Mouse (Mus musculus) CH12.LX (cell line): ENCODE measurements around the gene Igf1r. TPM values are rescaled to one million over a fixed set of nuclear protein-coding genes. Genes with fewer than 3 reads are reported as not detected.

ENCODE experiments used
- DNase-seq: peaks from one replicate; pipeline ENCODE4 v3.0.0-alpha.2; 2013; ENCODE audit errors: extremely low read depth
- H3K27ac ChIP-seq: 2 replicates; pipeline ENCODE4 v1.5.1; 2012; ENCODE audit warnings: low read depth, mild to moderate bottlenecking, control low read depth, moderate library complexity; ENCODE audit not compliant: insufficient read depth
- H3K27me3 ChIP-seq: replicated peaks from 2 replicates; pipeline ENCODE3; 2012; ENCODE audit warnings: inconsistent platforms
- H3K36me3 ChIP-seq, 2 experiments: replicated peaks in 1 of 2; 2 replicates each; pipeline versions ENCODE3 to v1.6.1; 2012; ENCODE audit warnings: inconsistent platforms in 1 of 2, low read length in 1 of 2, mild to moderate bottlenecking in 1 of 2, mixed read lengths in 1 of 2, moderate library complexity in 1 of 2; ENCODE audit not compliant: control insufficient read depth in 1 of 2, insufficient read depth in 1 of 2
- H3K4me1 ChIP-seq, 2 experiments: 2 replicates each; pipeline ENCODE4 v1.6.1; 2012; ENCODE audit warnings: inconsistent platforms in 1 of 2, moderate library complexity in 1 of 2; ENCODE audit not compliant: insufficient read depth in 2 of 2, control insufficient read depth in 1 of 2
- H3K4me2 ChIP-seq: 2 replicates; pipeline ENCODE4 v1.6.1; 2012; ENCODE audit warnings: low read depth, mild to moderate bottlenecking, control low read depth; ENCODE audit not compliant: poor library complexity, insufficient read depth, severe bottlenecking
- H3K4me3 ChIP-seq, 3 experiments: fragments of 150-350 bp in 1 of 3; sonication (generic) in 1 of 3; replicated peaks in 1 of 3; 2 replicates each; pipeline versions ENCODE3 to v1.5.1; 2011 to 2012; ENCODE audit warnings: low read depth in 2 of 3, low read length in 2 of 3, mild to moderate bottlenecking in 2 of 3, moderate library complexity in 2 of 3, control low read depth in 1 of 3, improper control_type of control experiment in 1 of 3, inconsistent platforms in 1 of 3, mixed read lengths in 1 of 3; ENCODE audit not compliant: poor library complexity in 1 of 3
- H3K79me2 ChIP-seq: replicated peaks from 2 replicates; pipeline ENCODE4 v1.6.1; 2012; ENCODE audit warnings: mild to moderate bottlenecking, moderate library complexity; ENCODE audit not compliant: control insufficient read depth, poor library complexity, insufficient read depth, severe bottlenecking; ENCODE audit errors: extremely low read depth
- H3K9ac ChIP-seq: 2 replicates; pipeline ENCODE4 v1.6.1; 2012; ENCODE audit warnings: low read depth, mild to moderate bottlenecking, control low read depth, moderate library complexity; ENCODE audit not compliant: insufficient read depth
- H3K9me3 ChIP-seq: replicated peaks from 2 replicates; pipeline ENCODE3; 2012; ENCODE audit warnings: low read length, inconsistent platforms, mixed read lengths
- CHD2 ChIP-seq: IDR thresholded peaks from 2 replicates; pipeline ENCODE4 v1.6.1; 2011; ENCODE audit warnings: low read length, improper control_type of control experiment
- E2F4 ChIP-seq: IDR thresholded peaks from 2 replicates; pipeline ENCODE4 v1.6.1; 2011; ENCODE audit warnings: low read depth, low read length, improper control_type of control experiment; ENCODE audit not compliant: insufficient replicate concordance
- ETS1 ChIP-seq: conservative IDR thresholded peaks from 2 replicates; pipeline ENCODE4 v1.6.1; 2012; ENCODE audit warnings: low read depth, mild to moderate bottlenecking, inconsistent platforms, low read length, improper control_type of control experiment, moderate library complexity
- GABPA ChIP-seq: IDR thresholded peaks from 2 replicates; pipeline ENCODE4 v1.6.1; 2012; ENCODE audit warnings: low read depth, low read length, improper control_type of control experiment, inconsistent platforms; ENCODE audit not compliant: insufficient replicate concordance
- HCFC1 ChIP-seq: IDR thresholded peaks from 2 replicates; pipeline ENCODE4 v1.6.1; 2012; ENCODE audit warnings: low read depth, mild to moderate bottlenecking, inconsistent platforms, low read length, improper control_type of control experiment
- JUN ChIP-seq: IDR thresholded peaks from 2 replicates; pipeline ENCODE4 v1.6.1; 2011; ENCODE audit warnings: low read depth, mild to moderate bottlenecking, low read length, improper control_type of control experiment, moderate library complexity; ENCODE audit not compliant: insufficient read depth
- JUND ChIP-seq: conservative IDR thresholded peaks from 2 replicates; pipeline ENCODE4 v1.6.1; 2011; ENCODE audit warnings: low read depth, low read length, improper control_type of control experiment
- KAT2A ChIP-seq: IDR thresholded peaks from 2 replicates; pipeline ENCODE4 v1.6.1; 2012; ENCODE audit warnings: low read length, improper control_type of control experiment, inconsistent platforms; ENCODE audit not compliant: insufficient replicate concordance
- MAFK ChIP-seq: IDR thresholded peaks from 2 replicates; pipeline ENCODE4 v1.6.1; 2011; ENCODE audit warnings: low read length, improper control_type of control experiment; ENCODE audit not compliant: insufficient replicate concordance
- MEF2A ChIP-seq: IDR thresholded peaks from 2 replicates; pipeline ENCODE4 v1.6.1; 2014; ENCODE audit warnings: low read depth, mild to moderate bottlenecking, inconsistent platforms, low read length, improper control_type of control experiment, borderline replicate concordance
- MXI1 ChIP-seq: IDR thresholded peaks from 2 replicates; pipeline ENCODE4 v1.6.1; 2011; ENCODE audit warnings: mild to moderate bottlenecking, low read depth, low read length, improper control_type of control experiment
- MYC ChIP-seq: IDR thresholded peaks from 2 replicates; pipeline ENCODE4 v1.6.1; 2011; ENCODE audit warnings: low read depth, mild to moderate bottlenecking, improper control_type of control experiment, low read length
- NELFE ChIP-seq: IDR thresholded peaks from 2 replicates; pipeline ENCODE4 v1.6.1; 2011; ENCODE audit warnings: low read depth, low read length, improper control_type of control experiment
- POLR2A ChIP-seq: IDR thresholded peaks from 2 replicates; pipeline ENCODE4 v1.6.1; 2011; ENCODE audit warnings: low read depth, mild to moderate bottlenecking, improper control_type of control experiment, low read length
- POLR2AphosphoS2 ChIP-seq: IDR thresholded peaks from 2 replicates; pipeline ENCODE4 v1.6.1; 2011; ENCODE audit warnings: low read depth, low read length, improper control_type of control experiment
- RAD21 ChIP-seq: IDR thresholded peaks from 2 replicates; pipeline ENCODE4 v1.6.1; 2011; ENCODE audit warnings: low read depth, mild to moderate bottlenecking, low read length, improper control_type of control experiment, moderate library complexity
- RCOR1 ChIP-seq: conservative IDR thresholded peaks from 2 replicates; pipeline ENCODE4 v1.6.1; 2012; ENCODE audit warnings: low read depth, mild to moderate bottlenecking, inconsistent platforms, low read length, improper control_type of control experiment
- SIN3A ChIP-seq: IDR thresholded peaks from 2 replicates; pipeline ENCODE4 v1.6.1; 2012; ENCODE audit warnings: low read length, improper control_type of control experiment, inconsistent platforms
- SMC3 ChIP-seq: IDR thresholded peaks from 2 replicates; pipeline ENCODE4 v1.6.1; 2011; ENCODE audit warnings: low read depth, low read length, improper control_type of control experiment
- TCF12 ChIP-seq: IDR thresholded peaks from 2 replicates; pipeline ENCODE4 v1.6.1; 2014; ENCODE audit warnings: low read depth, mild to moderate bottlenecking, inconsistent platforms, low read length, improper control_type of control experiment
- UBTF ChIP-seq: IDR thresholded peaks from 2 replicates; pipeline ENCODE4 v1.6.1; 2012; ENCODE audit warnings: low read depth, mild to moderate bottlenecking, inconsistent platforms, low read length, improper control_type of control experiment, moderate library complexity
- USF1 ChIP-seq: IDR thresholded peaks from 2 replicates; pipeline ENCODE4 v1.6.1; 2014; ENCODE audit warnings: low read depth, mild to moderate bottlenecking, inconsistent platforms, low read length, improper control_type of control experiment
- USF2 ChIP-seq: conservative IDR thresholded peaks from 2 replicates; pipeline ENCODE4 v1.6.1; 2011; ENCODE audit warnings: low read depth, low read length, improper control_type of control experiment
- ZKSCAN1 ChIP-seq: IDR thresholded peaks from 2 replicates; pipeline ENCODE4 v1.6.1; 2012; ENCODE audit warnings: low read depth, inconsistent platforms, low read length, improper control_type of control experiment, borderline replicate concordance
- ZNF384 ChIP-seq: IDR thresholded peaks from 2 replicates; pipeline ENCODE4 v1.6.1; 2012; ENCODE audit warnings: low read depth, low read length, improper control_type of control experiment, inconsistent platforms
- dilution Hi-C: fragments of 300-500 bp; cut with MboI; formaldehyde crosslinking; loops from 2 replicates; pipeline ENCODE4 v1.14.3; 2020; ENCODE audit warnings: low sequenced_read_pairs; ENCODE audit not compliant: extremely low pct_unique_long_range_greater_than_20kb, extremely low pct_ligation_motif_present
- in situ Hi-C: fragments of 300-500 bp; cut with MboI; formaldehyde crosslinking; loops from 3 replicates; pipeline ENCODE4 v1.14.3; 2019; ENCODE audit warnings: low sequenced_read_pairs, low pct_ligation_motif_present, low pct_unique_long_range_greater_than_20kb, mixed read lengths
- polyA plus RNA-seq: library from polyadenylated mRNA; unstranded; fragments of >175 nt; gene quantifications from 2 replicates; pipeline ENCODE4 v1.2.1, GENCODE M21; 2012; ENCODE audit warnings: low read depth; ENCODE audit not compliant: insufficient read length
- total RNA-seq, 2 experiments: library from RNA; depleted of rRNA; stranded (reverse); fragments of 300-350 nt in 1 of 2; fragments of >200 nt in 1 of 2; gene quantifications; 2 replicates each; pipeline ENCODE4 v1.2.3; 2012 to 2014

Gene Igf1r
- total and polyA plus RNA-seq, 3 experiments = 0.19 to 1.6 (median 0.29) TPM

GRCm38 (mm10) chr7:68071050-68071449, 118.4 kb downstream of the Igf1r start:
- peaks cover under 1% of the 10 kb centered on the region for H3K27me3 ChIP-seq
- no peaks in the 10 kb centered on the region for H3K36me3 ChIP-seq
- H3K4me2 ChIP-seq = no peak overlapping the region
- in situ Hi-C loops (no loop called here), dilution Hi-C loops (no loop called here)
- no peak overlapping the region for H3K9ac ChIP-seq
- H3K9me3 ChIP-seq = no peaks in the 10 kb centered on the region
- no peak for DNase-seq
- H3K4me1 ChIP-seq = no peaks in the 10 kb centered on the region
- H3K27ac ChIP-seq = no peak overlapping the region
- TF ChIP-seq HCFC1 (no peak), ETS1 (no peak), POLR2A (no peak), KAT2A (no peak), MXI1 (no peak), SIN3A (no peak), USF2 (no peak), JUND (no peak), MAFK (no peak), TCF12 (no peak), CHD2 (no peak), GABPA (no peak), RAD21 (no peak), NELFE (no peak), UBTF (no peak), POLR2AphosphoS2 (no peak), RCOR1 (no peak)
- TF ChIP-seq, all 38 proteins: peak for 0
- Histone ChIP-seq H3K4me3 (no peak overlapping the region), H3K79me2 (no peaks in the 10 kb centered on the region)

- dilution Hi-C loops = no loop called here
- no peak for TF ChIP-seq GABPA
- TF ChIP-seq TCF12 = no peak
- no peak for TF ChIP-seq ZNF384
- TF ChIP-seq E2F4 = no peak
- no peak for TF ChIP-seq HCFC1
- no peak for TF ChIP-seq USF1
- TF ChIP-seq SMC3 = no peak
- TF ChIP-seq JUN = no peak
- TF ChIP-seq MYC = no peak
- no peak for TF ChIP-seq MEF2A
- TF ChIP-seq ZKSCAN1 = no peak
- TF ChIP-seq MXI1 = no peak
- no peak for TF ChIP-seq SIN3A
- no peak for TF ChIP-seq POLR2AphosphoS2
- TF ChIP-seq, all 38 proteins: peak for 0
- no peaks in the 10 kb centered on the region for H3K4me1 ChIP-seq
These were observed 119.1 kb downstream of the Igf1r start for GRCm38 (mm10) chr7:68071749-68072148.

More at GRCm38 (mm10) chr7:68071749-68072148, 119.1 kb downstream of the Igf1r start:
- H3K9me3 ChIP-seq = no peaks in the 10 kb centered on the region
- no peak overlapping the region for H3K4me2 ChIP-seq
- H3K36me3 ChIP-seq = no peaks in the 10 kb centered on the region
- no peak for DNase-seq
- in situ Hi-C loops = no loop called here
- no peaks in the 10 kb centered on the region for H3K27me3 ChIP-seq
- no peak overlapping the region for H3K4me3 ChIP-seq
- no peak overlapping the region for H3K27ac ChIP-seq
- no peaks in the 10 kb centered on the region for H3K79me2 ChIP-seq
- H3K9ac ChIP-seq = no peak overlapping the region
